Mouse (Mus musculus) R1 (cell line): Measurements from ENCODE around the gene Rsl24d1.

Experiments
- DNase-seq: peaks from one replicate; pipeline ENCODE4 v3.0.0-alpha.2; 2018; ENCODE audit warnings: low read depth, low spot score

Rsl24d1 gene

GRCm38 (mm10) chr9:73112919-73113906, at the start of gene Rsl24d1:
TSS of gene Rsl24d1 (plus strand) at chr9:73113426.
- DNase-seq, result peak; percentile 99

GRCm38 (mm10) chr9:73063621-73064290, 49.5 kb upstream of the Rsl24d1 start:
- peak; percentile 68 for DNase-seq

GRCm38 (mm10) chr9:73067086-73067485, 46.1 kb upstream of the Rsl24d1 start:
- peak; percentile 85 for DNase-seq

- no peak for DNase-seq
Observed at GRCm38 (mm10) chr9:73068230-73068679, 45.0 kb upstream of the Rsl24d1 start.

- no peak for DNase-seq
Observed at GRCm38 (mm10) chr9:73068688-73069087, 44.5 kb upstream of the Rsl24d1 start.

- peak; percentile 96 for DNase-seq
Observed at GRCm38 (mm10) chr9:73070971-73071659, 42.1 kb upstream of the Rsl24d1 start.

- no peak for DNase-seq
Observed at GRCm38 (mm10) chr9:73072426-73072825, 40.8 kb upstream of the Rsl24d1 start.

GRCm38 (mm10) chr9:73073169-73073568, 40.1 kb upstream of the Rsl24d1 start:
- no peak for DNase-seq

- peak; percentile 79 for DNase-seq
Observed at GRCm38 (mm10) chr9:73079349-73079748, 33.9 kb upstream of the Rsl24d1 start.

GRCm38 (mm10) chr9:73079801-73080325, 33.4 kb upstream of the Rsl24d1 start:
- peak; percentile 98 for DNase-seq

GRCm38 (mm10) chr9:73082291-73083000, 30.8 kb upstream of the Rsl24d1 start:
- DNase-seq, result no peak

GRCm38 (mm10) chr9:73083956-73084355, 29.3 kb upstream of the Rsl24d1 start:
- DNase-seq, result no peak

- DNase-seq, result no peak
Observed at GRCm38 (mm10) chr9:73085845-73086244, 27.4 kb upstream of the Rsl24d1 start.

- peak; percentile 60 for DNase-seq
Observed at GRCm38 (mm10) chr9:73087121-73087520, 26.1 kb upstream of the Rsl24d1 start.

GRCm38 (mm10) chr9:73087581-73087980, 25.6 kb upstream of the Rsl24d1 start:
- DNase-seq, result no peak

GRCm38 (mm10) chr9:73089222-73089920, 23.9 kb upstream of the Rsl24d1 start:
- no peak for DNase-seq

- no peak for DNase-seq
Observed at GRCm38 (mm10) chr9:73090121-73090520, 23.1 kb upstream of the Rsl24d1 start.

- DNase-seq, result peak; percentile 80
Observed at GRCm38 (mm10) chr9:73091747-73092146, 21.5 kb upstream of the Rsl24d1 start.

GRCm38 (mm10) chr9:73094580-73094979, 18.6 kb upstream of the Rsl24d1 start:
- peak; percentile 99 for DNase-seq

- DNase-seq, result no peak
Observed at GRCm38 (mm10) chr9:73097898-73098297, 15.3 kb upstream of the Rsl24d1 start.
